Mouse (Mus musculus): Measurements from ENCODE around the gene Zc3h15.
"Not testable (repeated sequence)": the region's sequence is repeated elsewhere in the genome, so short reads cannot be mapped to it uniquely, and the experiment has no call there.

Gene Zc3h15

GRCm38 (mm10) chr2:83713281-83713680 is 69.0 kb downstream of the Zc3h15 start:
- DNase-seq (ENCODE audit: low spot score in 2 of 2), result not testable (repeated sequence)

DNA sequence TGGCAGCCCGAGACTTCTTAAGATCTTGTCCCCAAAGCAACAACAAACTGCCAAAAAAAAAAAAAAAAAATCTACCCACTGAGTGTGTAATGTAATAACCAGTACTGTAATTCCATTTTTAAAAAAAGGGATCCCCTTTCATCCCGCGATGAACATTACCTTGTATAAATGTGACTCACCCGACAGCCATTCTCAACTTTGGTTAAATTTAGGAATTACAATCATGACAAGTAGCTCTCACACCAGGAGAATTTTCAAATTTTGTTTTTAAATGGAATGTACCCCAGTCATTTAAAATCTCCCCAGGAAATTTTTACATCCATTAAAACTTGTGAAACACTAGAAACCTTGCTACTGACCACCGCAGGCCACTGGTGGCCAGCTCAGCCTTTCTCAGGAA is 69.7 kb downstream of the Zc3h15 start:
- no peak for DNase-seq (ENCODE audit: low spot score in 2 of 2)
